Mouse (Mus musculus) lung, adult 2 months (tissue): Measurements from ENCODE around the gene Bckdhb. TPM values are rescaled to one million over a fixed set of nuclear protein-coding genes. Genes with fewer than 3 reads are reported as not detected.

Source experiments
- DNase-seq: peaks from one replicate; pipeline ENCODE4 v3.0.0; 2022
- H3K4me1 ChIP-seq: fragments of 200-500 bp; 2 replicates; pipeline ENCODE4 v1.6.1; 2011; ENCODE audit warnings: low read length; ENCODE audit not compliant: control insufficient read depth, insufficient read depth
- H3K4me3 ChIP-seq: fragments of 200-500 bp; replicated peaks from 2 replicates; pipeline ENCODE3; 2011; ENCODE audit warnings: low read depth, mild to moderate bottlenecking, control low read depth, low read length; ENCODE audit errors: extremely low read depth
- CTCF ChIP-seq: fragments of 200-500 bp; IDR thresholded peaks from 2 replicates; pipeline ENCODE4 v1.5.1; 2011; ENCODE audit warnings: mild to moderate bottlenecking, low read length, control low read depth; ENCODE audit not compliant: insufficient read depth
- POLR2A ChIP-seq: fragments of 200-500 bp; IDR thresholded peaks from 2 replicates; pipeline ENCODE4 v1.6.1; 2011; ENCODE audit warnings: low read depth, mild to moderate bottlenecking, control low read depth, low read length, borderline replicate concordance; ENCODE audit errors: extremely low read depth
- WGBS: fragments of 180-500 bp; shearing (Covaris S2); methylation state at CpG from one replicate; pipeline ENCODE4 v1.1.7; 2018; 5-methylcytosine and 5-hydroxymethylcytosine counted together
- polyA plus RNA-seq: library from polyadenylated mRNA; depleted of rRNA; stranded (reverse); fragments of >200 nt; gene quantifications from 2 replicates; pipeline ENCODE4 v1.2.3, GENCODE M21; 2012; rRNA removed

Bckdhb gene
- 10.4 and 13.9 TPM in 2 replicates for polyA plus RNA-seq

- peak within 1 kb of the TSS; percentile 98 for H3K4me3 ChIP-seq
- TF ChIP-seq CTCF = no peak
- peak; percentile 56; the same call in 1 of the 2 replicates for TF ChIP-seq POLR2A
- WGBS = 1% methylated on average over 46 of the region's 46 CpGs
- peak; percentile 97 for DNase-seq
- H3K4me1 ChIP-seq = no peaks in the 10 kb centered on the region
These were observed at the start of gene Bckdhb for GRCm38 (mm10) chr9:83924878-83925687. Gene Bckdhb, plus strand, starts transcription at chr9:83925145.

GRCm38 (mm10) chr9:83882191-83882590 is 42.8 kb upstream of the Bckdhb start:
- H3K4me1 ChIP-seq = no peaks in the 10 kb centered on the region
- no peak for TF ChIP-seq POLR2A
- TF ChIP-seq CTCF = no peak
- H3K4me3 ChIP-seq = no peak overlapping the region
- 79% methylated on average over 6 of the region's 6 CpGs for WGBS
- no peak for DNase-seq

GRCm38 (mm10) chr9:83886149-83886548 is 38.8 kb upstream of the Bckdhb start:
- Histone ChIP-seq H3K4me3 (no peak overlapping the region), H3K4me1 (no peaks in the 10 kb centered on the region)
- DNase-seq = no peak
- no peak for TF ChIP-seq POLR2A
- no peak for TF ChIP-seq CTCF

- DNase-seq = no peak
These were observed 36.7 kb upstream of the Bckdhb start for GRCm38 (mm10) chr9:83888214-83888613.

GRCm38 (mm10) chr9:83893073-83893472 is 31.9 kb upstream of the Bckdhb start:
- no peak overlapping the region for H3K4me3 ChIP-seq
- TF ChIP-seq POLR2A (no peak), CTCF (no peak)
- 61% methylated on average over 8 of the region's 8 CpGs for WGBS
- H3K4me1 ChIP-seq = no peaks in the 10 kb centered on the region
- DNase-seq = no peak

More at GRCm38 (mm10) chr9:83888214-83888613, 36.7 kb upstream of the Bckdhb start:
- no peak overlapping the region for H3K4me3 ChIP-seq
- TF ChIP-seq POLR2A = no peak
- TF ChIP-seq CTCF = no peak
- no peaks in the 10 kb centered on the region for H3K4me1 ChIP-seq
- 73% methylated on average over 5 of the region's 5 CpGs for WGBS

GRCm38 (mm10) chr9:83893767-83894330 is 31.1 kb upstream of the Bckdhb start:
- Histone ChIP-seq H3K4me3 (no peak overlapping the region), H3K4me1 (no peaks in the 10 kb centered on the region)
- peak; percentile 3 for DNase-seq
- 40% methylated on average over 4 of the region's 4 CpGs for WGBS
- TF ChIP-seq CTCF (no peak), POLR2A (no peak)

GRCm38 (mm10) chr9:83902086-83902485 is 22.9 kb upstream of the Bckdhb start:
- no peak overlapping the region for H3K4me3 ChIP-seq
- TF ChIP-seq CTCF = no peak
- no peak for TF ChIP-seq POLR2A
- WGBS = 79% methylated on average over 2 of the region's 2 CpGs
- H3K4me1 ChIP-seq = no peaks in the 10 kb centered on the region
- DNase-seq = no peak

GRCm38 (mm10) chr9:83905820-83906219 is 19.1 kb upstream of the Bckdhb start:
- TF ChIP-seq CTCF (no peak), POLR2A (no peak)
- Histone ChIP-seq H3K4me1 (no peaks in the 10 kb centered on the region), H3K4me3 (no peak overlapping the region)
- DNase-seq = no peak
- 48% methylated on average over 4 of the region's 4 CpGs for WGBS

GRCm38 (mm10) chr9:83907017-83907416 is 17.9 kb upstream of the Bckdhb start:
- Histone ChIP-seq H3K4me1 (no peaks in the 10 kb centered on the region), H3K4me3 (no peak overlapping the region)
- WGBS = 77% methylated on average over 3 of the region's 3 CpGs
- no peak for DNase-seq
- TF ChIP-seq CTCF (no peak), POLR2A (no peak)

- Histone ChIP-seq H3K4me3 (no peak overlapping the region), H3K4me1 (no peaks in the 10 kb centered on the region)
- TF ChIP-seq POLR2A = no peak
- no peak for TF ChIP-seq CTCF
- 80% methylated on average over 2 of the region's 2 CpGs for WGBS
- no peak for DNase-seq
These were observed 15.1 kb upstream of the Bckdhb start for GRCm38 (mm10) chr9:83909836-83910235.
